Mouse (Mus musculus): ENCODE results near the gene Guca1b.

Gene Guca1b

GRCm38 (mm10) chr17:47385145-47385544, at the start of gene Guca1b:
TSS of gene Guca1b (plus strand) at chr17:47385393.
- no peak for DNase-seq

- DNase-seq = no peak
Observed at GRCm38 (mm10) chr17:47343121-47343520, 42.1 kb upstream of the Guca1b start.

- DNase-seq = no peak
Observed at GRCm38 (mm10) chr17:47349721-47350319, 35.4 kb upstream of the Guca1b start.

GRCm38 (mm10) chr17:47359964-47360363, 25.2 kb upstream of the Guca1b start:
- DNase-seq = peak; percentile 18 to 64

GRCm38 (mm10) chr17:47361343-47361742, 23.9 kb upstream of the Guca1b start:
- no peak for DNase-seq

- peak; percentile 66 to 74 for DNase-seq
Observed at GRCm38 (mm10) chr17:47368401-47369086, 16.6 kb upstream of the Guca1b start, which contains the start of gene Mrps10. TSS of gene Mrps10 (plus strand) at chr17:47368887.

GRCm38 (mm10) chr17:47369087-47369443, 16.1 kb upstream of the Guca1b start:
- DNase-seq = no peak

GRCm38 (mm10) chr17:47371451-47371850, 13.7 kb upstream of the Guca1b start:
- DNase-seq = peak in 1 of 2 experiments; percentile 54

GRCm38 (mm10) chr17:47373991-47374390, 11.2 kb upstream of the Guca1b start:
- no peak for DNase-seq

- no peak for DNase-seq
Observed at GRCm38 (mm10) chr17:47376779-47377280, 8.4 kb upstream of the Guca1b start.

GRCm38 (mm10) chr17:47378133-47378532, 7.1 kb upstream of the Guca1b start:
- no peak for DNase-seq

- no peak for DNase-seq
Observed at GRCm38 (mm10) chr17:47381917-47382316, 3.3 kb upstream of the Guca1b start.

GRCm38 (mm10) chr17:47383266-47383665, 1.9 kb upstream of the Guca1b start:
- no peak for DNase-seq

GRCm38 (mm10) chr17:47384064-47384463, 1.1 kb upstream of the Guca1b start:
- DNase-seq = no peak

GRCm38 (mm10) chr17:47386649-47387048, 1.5 kb downstream of the Guca1b start:
- peak in 1 of 2 experiments; percentile 44 for DNase-seq

- DNase-seq = peak in 1 of 2 experiments; percentile 24
Observed at GRCm38 (mm10) chr17:47394223-47394869, 9.2 kb downstream of the Guca1b start.

- peak; percentile 13 to 49 for DNase-seq
Observed at GRCm38 (mm10) chr17:47395376-47395913, 10.3 kb downstream of the Guca1b start.

- DNase-seq = no peak
Observed at GRCm38 (mm10) chr17:47399091-47399490, 13.9 kb downstream of the Guca1b start.

GRCm38 (mm10) chr17:47400451-47400850, 15.3 kb downstream of the Guca1b start, which contains the start of gene Guca1a:
TSS of gene Guca1a (minus strand) at chr17:47400584.
- no peak for DNase-seq

GRCm38 (mm10) chr17:47407717-47408557, 22.7 kb downstream of the Guca1b start:
- DNase-seq = no peak

GRCm38 (mm10) chr17:47408558-47408898, 23.3 kb downstream of the Guca1b start:
- DNase-seq = peak in 1 of 2 experiments; percentile 57
